Mouse (Mus musculus): ENCODE measurements around the gene 1700028P14Rik. TPM values are rescaled to one million over a fixed set of nuclear protein-coding genes. Genes with fewer than 3 reads are reported as not detected.

The 1700028P14Rik gene
- polyA plus RNA-seq, 1 experiment from 2014 or later: not detected

DNA sequence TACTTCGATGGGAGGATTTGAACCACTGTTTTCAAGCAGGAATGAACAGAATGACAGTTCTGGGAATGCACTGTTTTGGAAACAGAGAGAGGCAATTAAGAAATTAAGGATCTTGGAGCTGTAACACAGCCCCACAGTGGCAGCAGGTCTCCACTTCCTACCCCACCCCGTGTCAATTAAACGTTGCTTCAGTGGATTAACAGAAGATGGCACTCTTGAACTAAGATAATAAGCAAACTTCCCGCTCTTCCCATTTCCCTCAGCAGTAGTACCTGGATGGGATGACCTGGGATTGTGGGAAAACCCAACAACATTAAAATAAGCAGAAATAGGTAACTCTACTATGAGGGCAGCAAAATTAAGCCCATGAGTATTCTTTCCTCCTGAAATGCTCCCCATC is 75.9 kb downstream of the 1700028P14Rik start:
- ATAC-seq (ENCODE audit: insufficient number of reproducible peaks, insufficient read depth, low FRiP score, low read depth): no peak
- H3K4me3 ChIP-seq (ENCODE audit: low read depth, low read length): no peak overlapping the region
- H3K9me3 ChIP-seq (ENCODE audit: control insufficient read depth, low read depth, low read length): no peaks in the 10 kb centered on the region
- no peaks in the 10 kb centered on the region for H3K4me1 ChIP-seq (ENCODE audit: control insufficient read depth, insufficient read depth, low read length)
- no peak overlapping the region for H3K27ac ChIP-seq (ENCODE audit: low read length)
- H3K36me3 ChIP-seq (ENCODE audit: control insufficient read depth, insufficient read depth, low read length): no peaks in the 10 kb centered on the region
- 48% methylated on average over 4 of the region's 4 CpGs for WGBS
- no peak overlapping the region for H3K9ac ChIP-seq (replicated peaks; ENCODE audit: low read depth, low read length)
- H3K27me3 ChIP-seq (ENCODE audit: control insufficient read depth, insufficient read depth, low read length): no peaks in the 10 kb centered on the region
- no peak overlapping the region for H3K4me2 ChIP-seq (replicated peaks; ENCODE audit: low read depth, low read length)

DNA sequence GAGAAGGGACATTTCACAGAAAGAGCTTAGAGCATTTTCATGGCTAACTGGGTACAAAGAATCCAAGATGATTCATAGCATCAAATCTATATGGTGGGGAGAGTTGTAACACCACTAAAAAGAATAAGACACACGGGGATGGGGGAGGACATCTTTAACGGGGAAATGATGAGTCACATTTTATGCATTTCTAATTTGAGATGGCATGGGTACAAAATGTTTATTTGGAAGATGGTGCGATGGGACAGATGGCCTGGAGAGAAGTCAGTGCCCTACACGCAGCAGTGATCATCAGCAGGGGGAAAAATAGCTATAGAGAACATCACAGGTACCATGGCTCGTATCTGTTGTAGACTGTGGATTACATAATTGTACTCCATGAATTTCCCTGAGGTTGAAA is 88.9 kb downstream of the 1700028P14Rik start:
- no peak for ATAC-seq (ENCODE audit: insufficient number of reproducible peaks, insufficient read depth, low FRiP score, low read depth)
- no peaks in the 10 kb centered on the region for H3K4me1 ChIP-seq (ENCODE audit: control insufficient read depth, insufficient read depth, low read length)
- H3K9me3 ChIP-seq (ENCODE audit: control insufficient read depth, low read depth, low read length): no peaks in the 10 kb centered on the region

DNA sequence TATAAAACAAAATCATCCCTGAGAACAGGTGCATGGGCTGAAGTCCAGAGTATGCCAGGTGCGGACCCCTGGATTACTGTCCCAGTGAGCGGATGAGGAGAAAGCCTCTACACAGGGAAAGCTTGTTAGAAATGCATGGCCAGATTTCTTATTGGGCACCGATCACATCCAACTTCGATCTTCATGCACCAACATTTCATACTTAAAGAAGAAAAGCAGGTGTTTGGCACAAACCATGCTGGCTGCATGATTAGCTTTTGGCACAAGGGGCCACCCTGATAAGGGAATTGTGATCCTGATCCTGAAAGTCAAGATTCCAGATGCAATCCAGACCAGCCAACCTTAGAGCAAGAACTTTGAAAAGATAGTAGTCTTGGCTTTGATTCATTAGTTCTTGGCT is 90.0 kb downstream of the 1700028P14Rik start:
- H3K27me3 ChIP-seq (ENCODE audit: control insufficient read depth, insufficient read depth, low read length): no peaks in the 10 kb centered on the region
- no peak overlapping the region for H3K4me2 ChIP-seq (replicated peaks; ENCODE audit: low read depth, low read length)
- no peak overlapping the region for H3K9ac ChIP-seq (replicated peaks; ENCODE audit: low read depth, low read length)
- no peaks in the 10 kb centered on the region for H3K36me3 ChIP-seq (ENCODE audit: control insufficient read depth, insufficient read depth, low read length)
- H3K9me3 ChIP-seq (ENCODE audit: control insufficient read depth, low read depth, low read length): no peaks in the 10 kb centered on the region
- H3K4me1 ChIP-seq (ENCODE audit: control insufficient read depth, insufficient read depth, low read length): no peaks in the 10 kb centered on the region
- no peak for ATAC-seq (ENCODE audit: insufficient number of reproducible peaks, insufficient read depth, low FRiP score, low read depth)
- no peak overlapping the region for H3K27ac ChIP-seq (ENCODE audit: low read length)
- WGBS: 94% methylated on average over 4 of the region's 4 CpGs
- H3K4me3 ChIP-seq (ENCODE audit: low read depth, low read length): no peak overlapping the region

More for the DNA sequence above, 88.9 kb downstream of the 1700028P14Rik start:
- no peaks in the 10 kb centered on the region for H3K36me3 ChIP-seq (ENCODE audit: control insufficient read depth, insufficient read depth, low read length)
- H3K27me3 ChIP-seq (ENCODE audit: control insufficient read depth, insufficient read depth, low read length): no peaks in the 10 kb centered on the region
- WGBS: 86% methylated on average over 5 of the region's 5 CpGs
- H3K27ac ChIP-seq (ENCODE audit: low read length): no peak overlapping the region
- H3K4me2 ChIP-seq (replicated peaks; ENCODE audit: low read depth, low read length): no peak overlapping the region
- H3K4me3 ChIP-seq (ENCODE audit: low read depth, low read length): no peak overlapping the region
- no peak overlapping the region for H3K9ac ChIP-seq (replicated peaks; ENCODE audit: low read depth, low read length)

DNA sequence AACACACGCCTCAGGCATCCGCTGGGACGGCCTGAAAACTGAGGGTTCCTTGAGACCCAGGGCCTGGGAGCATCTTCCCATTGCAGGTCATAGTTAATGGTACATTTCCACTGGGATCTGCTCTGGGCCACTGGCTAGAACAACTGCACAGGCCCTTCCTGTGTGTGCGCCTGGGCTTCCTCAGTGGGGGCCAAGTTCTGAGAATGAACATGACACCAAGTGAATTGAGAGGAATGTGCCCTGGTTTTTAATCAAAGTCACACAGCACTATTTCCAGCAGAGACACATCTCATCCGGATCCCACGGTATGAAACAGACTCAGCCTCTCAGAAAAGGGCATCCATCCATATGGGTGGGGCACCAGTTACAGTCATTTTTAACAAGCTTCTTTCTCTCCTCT is 90.6 kb downstream of the 1700028P14Rik start:
- Histone ChIP-seq H3K27me3 (ENCODE audit: control insufficient read depth, insufficient read depth, low read length) (no peaks in the 10 kb centered on the region), H3K4me3 (ENCODE audit: low read depth, low read length) (no peak overlapping the region), H3K36me3 (ENCODE audit: control insufficient read depth, insufficient read depth, low read length) (no peaks in the 10 kb centered on the region)

DNA sequence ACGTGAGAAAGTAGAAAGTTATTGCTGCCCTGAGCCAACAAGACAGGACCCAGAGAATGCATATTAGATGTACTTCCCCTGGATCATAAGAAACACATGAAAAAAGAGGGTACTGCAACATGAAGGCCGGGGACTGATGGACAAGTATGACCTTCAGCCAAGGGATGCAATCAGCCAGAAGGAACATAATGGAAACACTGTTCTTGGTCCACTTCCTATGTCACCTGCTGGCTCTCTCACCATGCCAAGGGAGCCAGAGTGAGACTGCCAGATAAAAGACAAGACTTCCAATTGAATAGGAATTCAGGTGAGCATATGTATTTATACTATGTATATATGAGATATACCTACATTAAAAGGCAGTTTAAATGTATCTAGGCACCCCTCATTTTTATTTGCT is 99.2 kb downstream of the 1700028P14Rik start:
- 75% methylated on average over 2 of the region's 2 CpGs for WGBS
- H3K36me3 ChIP-seq (ENCODE audit: control insufficient read depth, insufficient read depth, low read length): no peaks in the 10 kb centered on the region

More for the DNA sequence above, 90.6 kb downstream of the 1700028P14Rik start:
- no peak overlapping the region for H3K9ac ChIP-seq (replicated peaks; ENCODE audit: low read depth, low read length)
- no peak for ATAC-seq (ENCODE audit: insufficient number of reproducible peaks, insufficient read depth, low FRiP score, low read depth)
- H3K9me3 ChIP-seq (ENCODE audit: control insufficient read depth, low read depth, low read length): no peaks in the 10 kb centered on the region
- no peak overlapping the region for H3K4me2 ChIP-seq (replicated peaks; ENCODE audit: low read depth, low read length)
- no peaks in the 10 kb centered on the region for H3K4me1 ChIP-seq (ENCODE audit: control insufficient read depth, insufficient read depth, low read length)
- WGBS: 86% methylated on average over 6 of the region's 6 CpGs
- H3K27ac ChIP-seq (ENCODE audit: low read length): no peak overlapping the region

DNA sequence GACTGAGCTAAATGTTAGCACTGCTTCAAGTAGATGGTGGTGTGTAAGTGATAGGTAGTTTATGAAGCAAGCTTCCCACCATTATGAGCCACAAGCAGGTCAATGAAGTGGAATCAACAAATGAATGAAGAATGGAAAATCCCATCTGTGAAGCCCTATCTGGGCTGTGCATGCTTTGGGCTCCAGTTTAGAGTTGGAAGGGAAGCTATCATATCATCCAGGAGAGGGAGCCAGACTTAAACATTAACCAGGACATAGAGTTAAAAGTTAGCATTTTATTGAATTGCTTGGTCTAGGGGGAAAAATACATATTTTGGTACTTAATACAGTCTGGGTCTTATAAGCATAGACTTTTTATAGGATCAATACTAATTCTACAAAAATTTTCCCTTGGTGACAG is 107.0 kb downstream of the 1700028P14Rik start:
- Histone ChIP-seq H3K27me3 (ENCODE audit: control insufficient read depth, insufficient read depth, low read length) (no peaks in the 10 kb centered on the region), H3K9ac (replicated peaks; ENCODE audit: low read depth, low read length) (no peak overlapping the region), H3K36me3 (ENCODE audit: control insufficient read depth, insufficient read depth, low read length) (no peaks in the 10 kb centered on the region), H3K4me1 (ENCODE audit: control insufficient read depth, insufficient read depth, low read length) (no peaks in the 10 kb centered on the region), H3K9me3 (ENCODE audit: control insufficient read depth, low read depth, low read length) (no peaks in the 10 kb centered on the region), H3K27ac (ENCODE audit: low read length) (no peak overlapping the region), H3K4me2 (replicated peaks; ENCODE audit: low read depth, low read length) (no peak overlapping the region), H3K4me3 (ENCODE audit: low read depth, low read length) (no peak overlapping the region)
- ATAC-seq (ENCODE audit: insufficient number of reproducible peaks, insufficient read depth, low FRiP score, low read depth): no peak

More for the DNA sequence above, 99.2 kb downstream of the 1700028P14Rik start:
- Histone ChIP-seq H3K4me3 (ENCODE audit: low read depth, low read length) (no peak overlapping the region), H3K9me3 (ENCODE audit: control insufficient read depth, low read depth, low read length) (no peaks in the 10 kb centered on the region), H3K9ac (replicated peaks; ENCODE audit: low read depth, low read length) (no peak overlapping the region), H3K4me1 (ENCODE audit: control insufficient read depth, insufficient read depth, low read length) (no peaks in the 10 kb centered on the region), H3K27ac (ENCODE audit: low read length) (no peak overlapping the region), H3K27me3 (ENCODE audit: control insufficient read depth, insufficient read depth, low read length) (no peaks in the 10 kb centered on the region), H3K4me2 (replicated peaks; ENCODE audit: low read depth, low read length) (no peak overlapping the region)
- no peak for ATAC-seq (ENCODE audit: insufficient number of reproducible peaks, insufficient read depth, low FRiP score, low read depth)

DNA sequence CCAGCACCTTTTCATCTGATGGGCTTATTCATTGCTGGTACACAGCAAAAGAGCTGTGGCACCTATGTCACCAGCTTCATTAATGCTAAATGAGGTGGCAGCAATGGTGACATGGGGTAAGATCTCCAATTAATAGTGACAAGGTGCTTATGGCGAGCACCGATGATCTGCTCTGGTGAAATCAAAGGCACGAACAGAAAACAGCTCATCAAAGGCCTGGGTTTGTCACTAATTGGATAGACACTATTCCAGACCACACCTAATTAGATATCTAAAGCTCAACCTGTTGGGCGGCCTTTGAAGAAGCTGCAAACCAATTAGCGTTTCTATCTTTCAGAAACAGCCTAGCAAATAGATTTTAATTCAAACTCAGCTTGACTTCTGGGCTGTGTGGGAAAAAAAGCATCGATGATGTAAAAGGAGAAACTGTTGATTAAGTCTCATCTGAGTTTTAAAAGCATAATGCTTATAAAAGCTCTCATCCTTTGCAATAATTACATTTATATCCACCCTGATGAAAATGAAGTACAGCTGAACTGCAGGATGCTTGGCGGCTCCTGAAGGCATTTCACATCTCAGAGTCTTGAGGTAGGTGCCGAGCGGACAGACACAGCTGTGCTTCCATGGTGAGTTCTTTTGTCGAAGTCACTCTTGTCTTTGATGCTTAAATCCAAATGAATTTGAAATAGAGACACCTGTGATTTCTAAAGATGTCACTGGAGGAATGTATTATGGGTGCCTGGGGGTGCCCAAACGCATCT is 109.2 kb downstream of the 1700028P14Rik start:
- Histone ChIP-seq H3K9me3 (ENCODE audit: control insufficient read depth, low read depth, low read length) (no peaks in the 10 kb centered on the region), H3K27ac (ENCODE audit: low read length) (no peak overlapping the region), H3K36me3 (ENCODE audit: control insufficient read depth, insufficient read depth, low read length) (no peaks in the 10 kb centered on the region), H3K4me3 (ENCODE audit: low read depth, low read length) (no peak overlapping the region), H3K4me2 (replicated peaks; ENCODE audit: low read depth, low read length) (no peak overlapping the region), H3K27me3 (ENCODE audit: control insufficient read depth, insufficient read depth, low read length) (no peaks in the 10 kb centered on the region), H3K4me1 (ENCODE audit: control insufficient read depth, insufficient read depth, low read length) (no peaks in the 10 kb centered on the region), H3K9ac (replicated peaks; ENCODE audit: low read depth, low read length) (no peak overlapping the region)
- WGBS: 77% methylated on average over 11 of the region's 11 CpGs
- ATAC-seq (ENCODE audit: insufficient number of reproducible peaks, insufficient read depth, low FRiP score, low read depth): no peak

DNA sequence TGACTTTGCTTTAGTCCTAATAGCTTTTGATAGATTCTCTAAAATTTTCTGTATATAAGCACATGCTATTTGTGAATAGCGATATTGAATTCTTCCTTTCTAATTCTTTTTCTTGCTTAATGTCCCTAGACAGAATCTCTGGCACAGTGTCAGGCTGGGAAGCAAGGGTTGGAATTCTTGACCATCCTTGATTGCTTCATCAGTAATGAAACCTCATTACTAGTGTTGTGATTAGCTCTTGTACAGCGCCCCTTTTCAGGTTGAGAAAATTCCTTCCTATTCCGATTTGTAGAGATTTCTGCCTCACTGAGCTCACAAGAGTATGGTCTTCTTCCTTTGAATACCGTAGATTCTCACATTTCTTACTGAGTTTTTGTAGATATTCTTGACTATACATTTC is 109.9 kb downstream of the 1700028P14Rik start:
- no peak overlapping the region for H3K4me3 ChIP-seq (ENCODE audit: low read depth, low read length)
- no peak overlapping the region for H3K9ac ChIP-seq (replicated peaks; ENCODE audit: low read depth, low read length)
- no peak overlapping the region for H3K4me2 ChIP-seq (replicated peaks; ENCODE audit: low read depth, low read length)
- 91% methylated on average over 4 of the region's 4 CpGs for WGBS
- no peaks in the 10 kb centered on the region for H3K27me3 ChIP-seq (ENCODE audit: control insufficient read depth, insufficient read depth, low read length)
- H3K4me1 ChIP-seq (ENCODE audit: control insufficient read depth, insufficient read depth, low read length): no peaks in the 10 kb centered on the region
- no peaks in the 10 kb centered on the region for H3K9me3 ChIP-seq (ENCODE audit: control insufficient read depth, low read depth, low read length)
- no peaks in the 10 kb centered on the region for H3K36me3 ChIP-seq (ENCODE audit: control insufficient read depth, insufficient read depth, low read length)
- no peak for ATAC-seq (ENCODE audit: insufficient number of reproducible peaks, insufficient read depth, low FRiP score, low read depth)
- no peak overlapping the region for H3K27ac ChIP-seq (ENCODE audit: low read length)

DNA sequence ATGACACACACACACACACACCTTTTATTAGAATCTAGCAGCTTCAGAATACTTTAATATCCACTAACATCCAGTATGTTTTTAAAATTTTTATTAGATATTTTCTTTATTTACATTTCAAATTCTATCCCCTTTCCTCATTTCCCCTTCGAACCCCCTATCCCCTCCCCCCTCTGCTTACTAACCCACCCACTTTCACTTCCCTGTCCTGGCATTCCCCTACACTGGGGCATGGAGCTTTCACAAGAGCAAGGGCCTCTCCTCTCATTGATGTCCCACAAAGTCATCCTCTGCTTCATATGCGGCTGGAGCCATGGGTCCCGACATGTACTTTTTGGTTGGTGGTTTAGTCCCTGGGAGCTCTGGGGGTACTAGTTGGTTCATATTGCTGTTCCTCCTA is 116.9 kb downstream of the 1700028P14Rik start:
- Histone ChIP-seq H3K4me3 (ENCODE audit: low read depth, low read length) (no peak overlapping the region), H3K27ac (ENCODE audit: low read length) (no peak overlapping the region), H3K9me3 (ENCODE audit: control insufficient read depth, low read depth, low read length) (no peaks in the 10 kb centered on the region), H3K9ac (replicated peaks; ENCODE audit: low read depth, low read length) (no peak overlapping the region), H3K4me1 (ENCODE audit: control insufficient read depth, insufficient read depth, low read length) (no peaks in the 10 kb centered on the region), H3K4me2 (replicated peaks; ENCODE audit: low read depth, low read length) (no peak overlapping the region), H3K27me3 (ENCODE audit: control insufficient read depth, insufficient read depth, low read length) (no peaks in the 10 kb centered on the region), H3K36me3 (ENCODE audit: control insufficient read depth, insufficient read depth, low read length) (no peaks in the 10 kb centered on the region)
- 90% methylated on average over 3 of the region's 3 CpGs for WGBS
- no peak for ATAC-seq (ENCODE audit: insufficient number of reproducible peaks, insufficient read depth, low FRiP score, low read depth)

Data from stomach, embryonic 14.5 days (tissue).